Mouse (Mus musculus) brain, adult 2 months (tissue): Measurements from ENCODE around the gene Psmd1.

ENCODE experiments used
- DNase-seq: peaks from one replicate; pipeline ENCODE4 v3.0.0; 2011; ENCODE audit warnings: low read depth, low spot score

Gene Psmd1

GRCm38 (mm10) chr1:86156075-86156474, 91.9 kb downstream of the Psmd1 start:
- no peak for DNase-seq

GRCm38 (mm10) chr1:86156595-86156994, 92.4 kb downstream of the Psmd1 start:
- DNase-seq, result no peak

GRCm38 (mm10) chr1:86160059-86160458, 95.9 kb downstream of the Psmd1 start:
- DNase-seq, result no peak

- DNase-seq, result no peak
These were observed 96.3 kb downstream of the Psmd1 start for GRCm38 (mm10) chr1:86160479-86160878.

- no peak for DNase-seq
These were observed 96.9 kb downstream of the Psmd1 start for GRCm38 (mm10) chr1:86161061-86161460.

GRCm38 (mm10) chr1:86174602-86175001, 110.4 kb downstream of the Psmd1 start:
- DNase-seq, result no peak

GRCm38 (mm10) chr1:86176066-86176465, 111.9 kb downstream of the Psmd1 start:
- DNase-seq, result no peak

GRCm38 (mm10) chr1:86178462-86179253, 114.5 kb downstream of the Psmd1 start:
- peak; percentile 98 for DNase-seq

- DNase-seq, result peak; percentile 50
These were observed 118.0 kb downstream of the Psmd1 start for GRCm38 (mm10) chr1:86182004-86182709.

- no peak for DNase-seq
These were observed 119.5 kb downstream of the Psmd1 start for GRCm38 (mm10) chr1:86183577-86184263.

- no peak for DNase-seq
These were observed 122.6 kb downstream of the Psmd1 start for GRCm38 (mm10) chr1:86186762-86187161.

- DNase-seq, result no peak
These were observed 123.7 kb downstream of the Psmd1 start for GRCm38 (mm10) chr1:86187856-86188255.

GRCm38 (mm10) chr1:86188271-86188670, 124.1 kb downstream of the Psmd1 start:
- no peak for DNase-seq
